Mouse (Mus musculus) T-helper 2 cell (primary cell): ENCODE results near the gene Ppp1r1b.
"Not testable (repeated sequence)": the region's sequence is repeated elsewhere in the genome, so short reads cannot be mapped to it uniquely, and the experiment has no call there.

Source experiments
- in situ Hi-C: fragments of 300-600 bp; cut with MboI, MseI; formaldehyde crosslinking; loops from one replicate; pipeline ENCODE4 v1.15.1; 2025; ENCODE audit warnings: high pct_unique_total_duplicates

Ppp1r1b gene

GRCm38 (mm10) chr11:98371556-98372240 is 23.5 kb downstream of the Ppp1r1b start:
- in situ Hi-C loops = no loop called here

- in situ Hi-C loops = no loop called here
Measured at GRCm38 (mm10) chr11:98372406-98372805, 24.2 kb downstream of the Ppp1r1b start.

GRCm38 (mm10) chr11:98373244-98373643 is 25.0 kb downstream of the Ppp1r1b start:
- in situ Hi-C loops = no loop called here

- in situ Hi-C loops = no loop called here
Measured at GRCm38 (mm10) chr11:98374266-98374665, 26.1 kb downstream of the Ppp1r1b start.

GRCm38 (mm10) chr11:98376756-98377155 is 28.6 kb downstream of the Ppp1r1b start:
- in situ Hi-C loops = no loop called here

- in situ Hi-C loops = no loop called here
Measured at GRCm38 (mm10) chr11:98377787-98378186, 29.6 kb downstream of the Ppp1r1b start.

- in situ Hi-C loops = no loop called here
Measured at GRCm38 (mm10) chr11:98379379-98379778, 31.2 kb downstream of the Ppp1r1b start.

- in situ Hi-C loops = no loop called here
Measured at GRCm38 (mm10) chr11:98380106-98380505, 31.9 kb downstream of the Ppp1r1b start.

- in situ Hi-C loops = no loop called here
Measured at GRCm38 (mm10) chr11:98381651-98382050, 33.4 kb downstream of the Ppp1r1b start.

GRCm38 (mm10) chr11:98382405-98382804 is 34.2 kb downstream of the Ppp1r1b start:
- in situ Hi-C loops = not testable (repeated sequence)

GRCm38 (mm10) chr11:98383261-98384030 is 35.2 kb downstream of the Ppp1r1b start, which contains the start of gene Tcap:
Tcap (plus strand) TSS chr11:98383811.
- in situ Hi-C loops = no loop called here

- in situ Hi-C loops = no loop called here
Measured at GRCm38 (mm10) chr11:98384216-98384615, 36.0 kb downstream of the Ppp1r1b start.

GRCm38 (mm10) chr11:98384721-98385637 is 36.8 kb downstream of the Ppp1r1b start:
- in situ Hi-C loops = loop anchor here (5.0 kb wide), 1 partner anchor 43 kb away; no protein-coding TSS in a partner anchor

- in situ Hi-C loops = loop anchor here (5.0 kb wide), 1 partner anchor 44 kb away; no protein-coding TSS in a partner anchor
Measured at GRCm38 (mm10) chr11:98385638-98386585, 37.7 kb downstream of the Ppp1r1b start, which contains the start of gene Pnmt. Pnmt (plus strand) TSS chr11:98386450.

- in situ Hi-C loops = loop anchor here (5.0 kb wide), 1 partner anchor 44 kb away; no protein-coding TSS in a partner anchor
Measured at GRCm38 (mm10) chr11:98386596-98386995, 38.4 kb downstream of the Ppp1r1b start.

GRCm38 (mm10) chr11:98387056-98387577 is 38.9 kb downstream of the Ppp1r1b start:
- in situ Hi-C loops = loop anchor here (5.0 kb wide), 1 partner anchor 45 kb away; no protein-coding TSS in a partner anchor

- in situ Hi-C loops = loop anchor here (5.0 kb wide), 1 partner anchor 46 kb away; no protein-coding TSS in a partner anchor
Measured at GRCm38 (mm10) chr11:98388282-98388681, 40.1 kb downstream of the Ppp1r1b start.

- in situ Hi-C loops = loop anchor here (5.0 kb wide), 1 partner anchor 47 kb away; no protein-coding TSS in a partner anchor
Measured at GRCm38 (mm10) chr11:98389221-98389780, 41.1 kb downstream of the Ppp1r1b start.

GRCm38 (mm10) chr11:98390141-98390540 is 41.9 kb downstream of the Ppp1r1b start:
- in situ Hi-C loops = no loop called here

GRCm38 (mm10) chr11:98392034-98392433 is 43.8 kb downstream of the Ppp1r1b start:
- in situ Hi-C loops = no loop called here
